Mouse (Mus musculus): ENCODE data around the gene Setd4. TPM values are rescaled to one million over a fixed set of nuclear protein-coding genes. Genes with fewer than 3 reads are reported as not detected.

Gene Setd4
- polyA plus RNA-seq, 1 experiment from 2014 or later: 1.0 TPM

- Histone ChIP-seq H3K36me3 (ENCODE audit: inconsistent target) (no peaks in the 10 kb centered on the region), H3K4me3 (ENCODE audit: inconsistent target) (no peak overlapping the region), H3K79me2 (ENCODE audit: inconsistent target) (no peaks in the 10 kb centered on the region), H3K27ac (no peak overlapping the region)
- WGBS (ENCODE audit: missing documents): 100% methylated on average over 4 of the region's 4 CpGs
These were observed 58.9 kb downstream of the Setd4 start for GRCm38 (mm10) chr16:93544931-93545330.

DNA sequence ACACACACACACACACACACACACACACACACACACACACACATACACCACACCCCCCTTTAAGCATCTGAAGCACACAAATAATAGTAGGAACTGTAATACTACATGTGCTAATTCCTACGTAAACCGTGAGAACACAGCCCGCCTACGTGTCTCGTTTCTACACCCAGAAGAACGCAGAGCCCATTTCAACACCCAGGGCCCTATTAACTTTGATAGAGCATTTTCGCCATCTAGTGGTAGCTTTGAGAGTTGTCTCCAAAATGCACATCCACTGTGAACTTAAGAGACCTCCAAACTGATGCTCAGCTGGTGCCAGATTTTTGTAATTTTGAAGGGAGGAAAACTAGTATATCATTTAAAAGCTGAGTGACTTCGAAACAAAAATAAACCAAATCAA lies 60.2 kb downstream of the Setd4 start:
- H3K36me3 ChIP-seq (ENCODE audit: inconsistent target): no peaks in the 10 kb centered on the region
- H3K79me2 ChIP-seq (ENCODE audit: inconsistent target): no peaks in the 10 kb centered on the region
- 4% methylated on average over 8 of the region's 8 CpGs for WGBS (ENCODE audit: missing documents)
- H3K4me3 ChIP-seq (ENCODE audit: inconsistent target): no peak overlapping the region
- no peak overlapping the region for H3K27ac ChIP-seq

DNA sequence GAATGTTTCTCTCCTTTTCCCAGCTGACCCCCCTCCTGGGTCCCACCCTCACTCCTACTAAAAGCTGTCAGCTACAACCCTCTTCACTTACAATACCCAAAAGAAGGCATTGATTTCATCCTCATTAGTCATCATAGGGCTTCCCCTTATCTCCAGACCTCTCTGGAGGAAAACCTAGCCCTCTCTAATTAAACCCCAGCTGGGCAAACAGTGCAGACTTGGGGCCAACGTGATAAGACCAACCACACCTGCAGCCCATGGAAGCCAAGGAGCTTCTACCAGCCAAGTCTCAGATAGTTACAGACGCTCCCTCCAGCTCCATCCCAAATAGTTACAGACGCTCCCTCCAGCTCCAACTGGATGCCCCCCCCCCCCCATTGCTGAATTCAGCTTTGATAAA lies 64.0 kb downstream of the Setd4 start:
- no peak overlapping the region for H3K4me3 ChIP-seq (ENCODE audit: inconsistent target)
- 86% methylated on average over 3 of the region's 3 CpGs for WGBS (ENCODE audit: missing documents)
- H3K27ac ChIP-seq: no peak overlapping the region
- H3K79me2 ChIP-seq (ENCODE audit: inconsistent target): no peaks in the 10 kb centered on the region
- no peaks in the 10 kb centered on the region for H3K36me3 ChIP-seq (ENCODE audit: inconsistent target)

GRCm38 (mm10) chr16:93535151-93535853 lies 68.6 kb downstream of the Setd4 start:
- no peak overlapping the region for H3K4me3 ChIP-seq (ENCODE audit: inconsistent target)
- 79% methylated on average over 6 of the region's 6 CpGs for WGBS (ENCODE audit: missing documents)
- no peaks in the 10 kb centered on the region for H3K36me3 ChIP-seq (ENCODE audit: inconsistent target)
- H3K79me2 ChIP-seq (ENCODE audit: inconsistent target): no peaks in the 10 kb centered on the region
- H3K27ac ChIP-seq: no peak overlapping the region

Other genes starting within 250 kb of the Setd4 start
- 30.7 to 39.9 TPM (median 32.2 TPM) in 3 replicates for gene Cbr1, start 1.8 kb upstream of the Setd4 start, polyA plus RNA-seq (2018)
- not detected in 3 replicates for gene Gm5678, start 24.0 kb upstream of the Setd4 start, polyA plus RNA-seq (2018)
- gene Cbr3, start 79.2 kb upstream of the Setd4 start, polyA plus RNA-seq (2018): 9.0 to 19.4 TPM (median 16.4 TPM) in 3 replicates
- 22.6 to 30.7 TPM (median 29.9 TPM) in 3 replicates for gene Dop1b, start 107.8 kb upstream of the Setd4 start, polyA plus RNA-seq (2018)
- 56.4 to 70.3 TPM (median 62.3 TPM) in 3 replicates for gene Morc3, start 228.1 kb upstream of the Setd4 start, polyA plus RNA-seq (2018)